Mouse (Mus musculus): ENCODE measurements around the gene Hsd3b7. TPM values are rescaled to one million over a fixed set of nuclear protein-coding genes. Genes with fewer than 3 reads are reported as not detected.

Hsd3b7 gene
- total RNA-seq (2023): 1.7 to 3.7 TPM (median 3.2 TPM) in 4 replicates

GRCm38 (mm10) chr7:127800435-127801009, at the start of gene Hsd3b7:
Hsd3b7 (plus strand) TSS chr7:127800604.

GRCm38 (mm10) chr7:127769651-127770038, 30.8 kb upstream of the Hsd3b7 start, which contains the start of gene Orai3:
Orai3 (plus strand) TSS chr7:127769815.

GRCm38 (mm10) chr7:127776426-127776825, 24.0 kb upstream of the Hsd3b7 start, which contains the start of gene Setd1a:
Setd1a (plus strand) TSS chr7:127776670.

GRCm38 (mm10) chr7:127785308-127785707, 15.1 kb upstream of the Hsd3b7 start, which contains the start of gene Gm49388:
Gm49388 (plus strand) TSS chr7:127785608.

GRCm38 (mm10) chr7:127824176-127824871, 23.9 kb downstream of the Hsd3b7 start, which contains the start of the genes Stx4a and Stx1b:
Stx4a (plus strand) TSS chr7:127824294.
Stx1b (minus strand) TSS chr7:127824549.

Other genes with a start within 250 kb of the Hsd3b7 start
- gene Tmem265, start 239.2 kb upstream of the Hsd3b7 start, total RNA-seq (2023): 8.3 TPM in 1 of 4 replicates, not detected in the others
- 119 to 136 TPM (median 126 TPM) in 4 replicates for gene Phkg2, start 227.3 kb upstream of the Hsd3b7 start, total RNA-seq (2023)
- gene Ccdc189, start 212.0 kb upstream of the Hsd3b7 start, total RNA-seq (2023): 0.38 to 1.5 TPM (median 0.60 TPM) in 4 replicates
- 148 to 154 TPM (median 150 TPM) in 4 replicates for gene Rnf40, start 211.8 kb upstream of the Hsd3b7 start, total RNA-seq (2023)
- 3.0 to 5.8 TPM (median 3.5 TPM) in 4 replicates for gene Zfp629, start 184.8 kb upstream of the Hsd3b7 start, total RNA-seq (2023)
- 63.0 to 68.4 TPM (median 63.8 TPM) in 4 replicates for gene Bcl7c, start 91.7 kb upstream of the Hsd3b7 start, total RNA-seq (2023)
- not detected in 4 replicates for gene Ctf1, start 87.9 kb upstream of the Hsd3b7 start, total RNA-seq (2023)
- gene Ctf2, start 68.4 kb upstream of the Hsd3b7 start, total RNA-seq (2023): not detected in 4 replicates
- gene Fbxl19, start 56.1 kb upstream of the Hsd3b7 start, total RNA-seq (2023): 14.7 to 17.9 TPM (median 15.5 TPM) in 4 replicates
- 28.6 to 34.8 TPM (median 29.6 TPM) in 4 replicates for gene Orai3, start 30.8 kb upstream of the Hsd3b7 start, total RNA-seq (2023)
- 73.7 to 86.9 TPM (median 79.4 TPM) in 4 replicates for gene Setd1a, start 23.9 kb upstream of the Hsd3b7 start, total RNA-seq (2023)
- 1.5 to 2.4 TPM in 2 of 4 replicates, not detected in the others for gene Gm49388, start 15.0 kb upstream of the Hsd3b7 start, total RNA-seq (2023)
- 121 to 153 TPM (median 133 TPM) in 4 replicates for gene Stx4a, start 23.7 kb downstream of the Hsd3b7 start, total RNA-seq (2023)
- not detected in 4 replicates for gene Stx1b, start 23.9 kb downstream of the Hsd3b7 start, total RNA-seq (2023)
- gene Zfp646, start 75.6 kb downstream of the Hsd3b7 start, total RNA-seq (2023): 91.0 to 95.6 TPM (median 92.9 TPM) in 4 replicates
- gene Zfp668, start 76.2 kb downstream of the Hsd3b7 start, total RNA-seq (2023): 13.9 to 14.9 TPM (median 14.4 TPM) in 4 replicates
- gene Prss53, start 90.4 kb downstream of the Hsd3b7 start, total RNA-seq (2023): 0.35 to 0.45 TPM (median 0.40 TPM) in 4 replicates
- gene Gm21974, start 94.8 kb downstream of the Hsd3b7 start, total RNA-seq (2023): not detected in 4 replicates
- 15.5 to 22.2 TPM (median 17.5 TPM) in 4 replicates for gene Vkorc1, start 95.0 kb downstream of the Hsd3b7 start, total RNA-seq (2023)
- gene Bckdk, start 103.5 kb downstream of the Hsd3b7 start, total RNA-seq (2023): 30.2 to 34.8 TPM (median 32.9 TPM) in 4 replicates
- gene Kat8, start 111.9 kb downstream of the Hsd3b7 start, total RNA-seq (2023): 43.2 to 49.2 TPM (median 46.0 TPM) in 4 replicates
- gene Prss8, start 129.5 kb downstream of the Hsd3b7 start, total RNA-seq (2023): not detected in 4 replicates
- gene Prss36, start 146.1 kb downstream of the Hsd3b7 start, total RNA-seq (2023): 2.5 to 3.3 TPM (median 2.8 TPM) in 4 replicates
- 793 to 895 TPM (median 867 TPM) in 4 replicates for gene Fus, start 166.9 kb downstream of the Hsd3b7 start, total RNA-seq (2023)
- 24.0 to 28.8 TPM (median 26.2 TPM) in 4 replicates for gene Pycard, start 193.3 kb downstream of the Hsd3b7 start, total RNA-seq (2023)
- 0.26 to 1.7 TPM (median 1.0 TPM) in 4 replicates for gene Trim72, start 203.3 kb downstream of the Hsd3b7 start, total RNA-seq (2023)

All from B cell, adult 62 days (primary cell).